Mouse (Mus musculus) frontal cortex, adult 2 months (tissue): Measurements from ENCODE around the gene Nsun3. TPM values are rescaled to one million over a fixed set of nuclear protein-coding genes. Genes with fewer than 3 reads are reported as not detected.
A peak's percentile ranks its signal among the peaks of the same experiment; 100 is the strongest.
"Not testable (repeated sequence)": the region's sequence is repeated elsewhere in the genome, so short reads cannot be mapped to it uniquely, and the experiment has no call there.

Source experiments
- DNase-seq, 2 experiments: peaks; one replicate each; pipeline ENCODE4 v3.0.0; 2022; ENCODE audit warnings: low spot score in 1 of 2; ENCODE audit errors: extremely low spot score in 1 of 2
- polyA plus RNA-seq: library from polyadenylated mRNA; depleted of rRNA; stranded (reverse); fragments of >200 nt; gene quantifications from 2 replicates; pipeline ENCODE4 v1.2.3, GENCODE M21; 2012; rRNA removed

Nsun3 gene
- polyA plus RNA-seq, 1 experiment, result 9.3 TPM

- no peak for DNase-seq
These were observed 31.3 kb downstream of the Nsun3 start for GRCm38 (mm10) chr16:62755307-62755706.

GRCm38 (mm10) chr16:62753597-62753996 lies 33.0 kb downstream of the Nsun3 start:
- DNase-seq, result no peak

GRCm38 (mm10) chr16:62753079-62753478 lies 33.5 kb downstream of the Nsun3 start:
- DNase-seq, result no peak

GRCm38 (mm10) chr16:62745875-62746274 lies 40.7 kb downstream of the Nsun3 start:
- peak in 1 of 2 experiments; percentile 24 for DNase-seq

- DNase-seq, result no peak
These were observed 52.3 kb downstream of the Nsun3 start for GRCm38 (mm10) chr16:62734359-62734758.

GRCm38 (mm10) chr16:62730291-62730690 lies 56.3 kb downstream of the Nsun3 start:
- no peak for DNase-seq

- no peak for DNase-seq
These were observed 56.8 kb downstream of the Nsun3 start for GRCm38 (mm10) chr16:62729846-62730245.

- DNase-seq, result not testable (repeated sequence)
These were observed 68.4 kb downstream of the Nsun3 start for GRCm38 (mm10) chr16:62718255-62718654.

- no peak for DNase-seq
These were observed 96.2 kb downstream of the Nsun3 start for GRCm38 (mm10) chr16:62690436-62690835.

- no peak for DNase-seq
These were observed 100.5 kb downstream of the Nsun3 start for GRCm38 (mm10) chr16:62686073-62686472.

GRCm38 (mm10) chr16:62685494-62685893 lies 101.1 kb downstream of the Nsun3 start:
- no peak for DNase-seq

Other genes starting within 250 kb of the Nsun3 start
- gene Stx19, start 27.9 kb upstream of the Nsun3 start, polyA plus RNA-seq, result not detected in 2 replicates
- gene Arl13b, start 60.2 kb upstream of the Nsun3 start, polyA plus RNA-seq, result 8.6 and 9.5 TPM in 2 replicates
- 8.6 and 10.1 TPM in 2 replicates for gene Pros1, start 67.5 kb upstream of the Nsun3 start, polyA plus RNA-seq